Comparison of ENCODE assay signal across 8 mouse cellular contexts in genomic region chr5:139797473-139798167, GRCm38 (mm10). TPM values are rescaled to one million over a fixed set of nuclear protein-coding genes. Genes with fewer than 3 reads are reported as not detected.
DNase-seq lines count a peak whose midpoint lies in the region; ATAC-seq and TF ChIP-seq lines count a peak whose summit lies in the region.

No protein-coding gene starts in this region.

- WGBS in intestine, postnatal 0 days: 42% methylated on average over 11 of the region's 11 CpGs
- WGBS in midbrain, embryonic 12.5 days: 16% methylated on average over 11 of the region's 11 CpGs
- WGBS in small intestine, adult 2 months: 66% methylated on average over 11 of the region's 11 CpGs

- no peaks in the 10 kb centered on the region for H3K9me3 ChIP-seq in intestine, postnatal 0 days (ENCODE audit: control insufficient read depth)
- no peaks in the 10 kb centered on the region for H3K9me3 ChIP-seq in midbrain, embryonic 12.5 days

- intact Hi-C loops in gastrocnemius, postnatal 36 days (cut with DNase I): no loop called here
- intact Hi-C loops in left cerebral cortex, postnatal 14 days (cut with DNase I): no loop called here

- H3K4me1 ChIP-seq in intestine, postnatal 0 days (replicated peaks; ENCODE audit: control insufficient read depth, insufficient read depth, low read length): peaks cover 33% of the 10 kb centered on the region
- H3K4me1 ChIP-seq in midbrain, embryonic 12.5 days: peaks cover 52% of the 10 kb centered on the region
- H3K4me1 ChIP-seq in small intestine, adult 2 months (ENCODE audit: control insufficient read depth, insufficient read depth, insufficient read length, low read length): peaks cover 44% of the 10 kb centered on the region

- H3K9ac ChIP-seq in intestine, postnatal 0 days (ENCODE audit: low read depth, low read length): peak overlapping the region; percentile 35
- H3K9ac ChIP-seq in midbrain, embryonic 12.5 days (replicated peaks): peak overlapping the region; percentile 45

- peak overlapping the region; percentile 76 for H3K27ac ChIP-seq in intestine, postnatal 0 days (ENCODE audit: low read depth, low read length)
- H3K27ac ChIP-seq in midbrain, embryonic 12.5 days (replicated peaks): peak overlapping the region; percentile 92
- peak overlapping the region; percentile 93 for H3K27ac ChIP-seq in small intestine, adult 2 months (ENCODE audit: insufficient read depth, low read depth, low read length)

- TF ChIP-seq POLR2A in small intestine, adult 2 months (IDR thresholded peaks at IDR 0.05; ENCODE audit: low read depth, low read length): no peak

- no peak for TF ChIP-seq CTCF in intestine, postnatal 0 days (IDR thresholded peaks at IDR 0.05; ENCODE audit: low read depth)
- no peak for TF ChIP-seq CTCF in small intestine, adult 2 months (IDR thresholded peaks at IDR 0.05; ENCODE audit: extremely low read depth, insufficient read length, insufficient replicate concordance, low read depth, low read length)

- H3K36me3 ChIP-seq in intestine, postnatal 0 days (ENCODE audit: control insufficient read depth, insufficient read depth): peaks cover 37% of the 10 kb centered on the region
- peaks cover 30% of the 10 kb centered on the region for H3K36me3 ChIP-seq in midbrain, embryonic 12.5 days
- peaks cover 36% of the 10 kb centered on the region for H3K36me3 ChIP-seq in small intestine, adult 2 months (ENCODE audit: control insufficient read depth, insufficient read depth, low read length)

- no peak for ATAC-seq in intestine, postnatal 0 days
- ATAC-seq in midbrain, embryonic 12.5 days (ENCODE audit: low FRiP score, low read depth): peak; percentile 92

- H3K27me3 ChIP-seq in intestine, postnatal 0 days (replicated peaks; ENCODE audit: control insufficient read depth, insufficient read depth, low read length): no peaks in the 10 kb centered on the region
- H3K27me3 ChIP-seq in midbrain, embryonic 12.5 days: peaks cover 43% of the 10 kb centered on the region
- H3K27me3 ChIP-seq in small intestine, adult 2 months (ENCODE audit: control insufficient read depth, insufficient read depth, low read length): no peaks in the 10 kb centered on the region

- H3K4me3 ChIP-seq in intestine, postnatal 0 days (ENCODE audit: low read depth, low read length): peak overlapping the region; percentile 21
- H3K4me3 ChIP-seq in midbrain, embryonic 12.5 days: peak overlapping the region; percentile 33
- H3K4me3 ChIP-seq in small intestine, adult 2 months (ENCODE audit: low read depth, low read length): peak overlapping the region; percentile 40

- DNase-seq in adrenal gland, adult 8-10 months: peak; percentile 93
- DNase-seq in embryo, embryonic 11.5 days (ENCODE audit: low read depth, low spot score): peak; percentile 67
- peak; percentile 81 to 88 for DNase-seq in gastrocnemius, postnatal 36 days
- peak; percentile 82 to 90 for DNase-seq in left cerebral cortex, postnatal 14 days (ENCODE audit: low spot score in 2 of 2)
- DNase-seq in T-cell, adult 2 months (ENCODE audit: low spot score): no peak

- peak overlapping the region; percentile 96 for H3K4me2 ChIP-seq in intestine, postnatal 0 days (replicated peaks; ENCODE audit: low read depth)
- H3K4me2 ChIP-seq in midbrain, embryonic 12.5 days (replicated peaks): peak overlapping the region; percentile 56

RNA-seq across cellular contexts. Expression of gene Mafk, which starts 6.3 kb away (rescaled TPM):
- total RNA-seq in adrenal gland, adult 8-10 months (2022): 10 to 100 TPM; 28.7 to 45.0 (median 30.4) TPM
- total RNA-seq in gastrocnemius, postnatal 36 days (2021): 10 to 100 TPM; 16.6 to 21.4 TPM
- polyA plus RNA-seq in intestine, postnatal 0 days (2015; fragmentation: Nextera tagmentation; extraction: Ambion mirVana): 23.1 and 25.5 TPM in 2 replicates
- total RNA-seq in left cerebral cortex, postnatal 14 days (2021): 1 to 10 TPM; 7.6 to 8.5 TPM
- 11.4 and 11.6 TPM in 2 replicates for polyA plus RNA-seq in midbrain, embryonic 12.5 days (2016; fragmentation: Nextera tagmentation; extraction: Ambion mirVana)
- polyA plus RNA-seq in small intestine, adult 2 months (2012; rRNA removed): 27.1 and 70.9 TPM in 2 replicates

RNA-seq across cellular contexts. Expression of gene Tmem184a, which starts 22.1 kb away (rescaled TPM):
- total RNA-seq in adrenal gland, adult 8-10 months (2022): under 1 TPM; 0.07 to 0.67 (median 0.21) TPM
- total RNA-seq in gastrocnemius, postnatal 36 days (2021): 1 to 10 TPM in 1 of 2 experiments, under 1 TPM in 1; 0.96 to 1.4 TPM
- 197 and 218 TPM in 2 replicates for polyA plus RNA-seq in intestine, postnatal 0 days (2015; fragmentation: Nextera tagmentation; extraction: Ambion mirVana)
- under 1 TPM in 1 of 2 experiments, not detected in 1; 0.08 TPM for total RNA-seq in left cerebral cortex, postnatal 14 days (2021)
- polyA plus RNA-seq in midbrain, embryonic 12.5 days (2016; fragmentation: Nextera tagmentation; extraction: Ambion mirVana): 0.25 and 0.75 TPM in 2 replicates
- 277 and 416 TPM in 2 replicates for polyA plus RNA-seq in small intestine, adult 2 months (2012; rRNA removed)

RNA-seq across cellular contexts. Expression of gene Ints1, which starts 22.1 kb away (rescaled TPM):
- 10 to 100 TPM; 59.3 to 74.4 (median 65.0) TPM for total RNA-seq in adrenal gland, adult 8-10 months (2022)
- 10 to 100 TPM; 27.4 to 31.2 TPM for total RNA-seq in gastrocnemius, postnatal 36 days (2021)
- 9.9 and 12.7 TPM in 2 replicates for polyA plus RNA-seq in intestine, postnatal 0 days (2015; fragmentation: Nextera tagmentation; extraction: Ambion mirVana)
- 100 to 1,000 TPM in 1 of 2 experiments, 10 to 100 TPM in 1; 96.8 to 102 TPM for total RNA-seq in left cerebral cortex, postnatal 14 days (2021)
- 36.3 and 39.8 TPM in 2 replicates for polyA plus RNA-seq in midbrain, embryonic 12.5 days (2016; fragmentation: Nextera tagmentation; extraction: Ambion mirVana)
- polyA plus RNA-seq in small intestine, adult 2 months (2012; rRNA removed): 46.9 and 86.6 TPM in 2 replicates

RNA-seq across cellular contexts. Expression of gene Gm26938, which starts 28.6 kb away (rescaled TPM):
- not detected for total RNA-seq in adrenal gland, adult 8-10 months (2022)
- not detected for total RNA-seq in gastrocnemius, postnatal 36 days (2021)
- polyA plus RNA-seq in intestine, postnatal 0 days (2015; fragmentation: Nextera tagmentation; extraction: Ambion mirVana): not detected in 2 replicates
- not detected for total RNA-seq in left cerebral cortex, postnatal 14 days (2021)
- not detected in 2 replicates for polyA plus RNA-seq in midbrain, embryonic 12.5 days (2016; fragmentation: Nextera tagmentation; extraction: Ambion mirVana)
- polyA plus RNA-seq in small intestine, adult 2 months (2012; rRNA removed): 0.28 TPM in 1 of 2 replicates, not detected in the other

RNA-seq across cellular contexts. Expression of gene Psmg3, which starts 29.1 kb away (rescaled TPM):
- total RNA-seq in adrenal gland, adult 8-10 months (2022): 10 to 100 TPM; 21.2 to 26.6 (median 23.3) TPM
- 1 to 10 TPM; 6.7 to 8.7 TPM for total RNA-seq in gastrocnemius, postnatal 36 days (2021)
- polyA plus RNA-seq in intestine, postnatal 0 days (2015; fragmentation: Nextera tagmentation; extraction: Ambion mirVana): 33.9 and 34.4 TPM in 2 replicates
- 10 to 100 TPM; 17.2 to 17.9 TPM for total RNA-seq in left cerebral cortex, postnatal 14 days (2021)
- 70.5 and 70.8 TPM in 2 replicates for polyA plus RNA-seq in midbrain, embryonic 12.5 days (2016; fragmentation: Nextera tagmentation; extraction: Ambion mirVana)
- 18.2 and 20.9 TPM in 2 replicates for polyA plus RNA-seq in small intestine, adult 2 months (2012; rRNA removed)
